Mouse (Mus musculus) myocyte (in vitro differentiated cells): ENCODE data around the gene Slc4a1.

Experiments used
- CEBPB ChIP-seq: IDR thresholded peaks from 2 replicates; pipeline ENCODE4 v1.6.1; 2011; ENCODE audit warnings: mild to moderate bottlenecking, moderate library complexity; ENCODE audit not compliant: poor library complexity, insufficient read depth, severe bottlenecking
- E2F4 ChIP-seq: IDR thresholded peaks from one replicate; pipeline ENCODE4 v1.6.1; 2011; ENCODE audit warnings: mild to moderate bottlenecking, control low read depth, moderate library complexity; ENCODE audit not compliant: insufficient read depth
- MAX ChIP-seq: IDR thresholded peaks from one replicate; pipeline ENCODE4 v1.6.1; 2011; ENCODE audit warnings: low read depth, mild to moderate bottlenecking, control low read depth
- MYOD1 ChIP-seq, 3 experiments: IDR thresholded peaks; one replicate each; pipeline ENCODE4 v1.6.1; 2011; ENCODE audit warnings: control low read depth in 2 of 3, low read depth in 2 of 3, mild to moderate bottlenecking in 2 of 3, moderate library complexity in 1 of 3; ENCODE audit not compliant: insufficient read length in 2 of 3, control insufficient read depth in 1 of 3
- MYOG ChIP-seq, 3 experiments: IDR thresholded peaks; one replicate each; pipeline ENCODE4 v1.6.1; 2011; ENCODE audit warnings: control low read depth in 2 of 3, low read depth in 2 of 3, mild to moderate bottlenecking in 2 of 3; ENCODE audit not compliant: insufficient read length in 2 of 3, control insufficient read depth in 1 of 3, insufficient read depth in 1 of 3
- POLR2A ChIP-seq: IDR thresholded peaks from one replicate; pipeline ENCODE4 v1.6.1; 2011; ENCODE audit warnings: low read depth, mild to moderate bottlenecking, control low read depth, moderate library complexity; ENCODE audit not compliant: insufficient read length
- POLR2AphosphoS2 ChIP-seq: IDR thresholded peaks from one replicate; pipeline ENCODE4 v1.6.1; 2011; ENCODE audit warnings: low read depth, control low read depth; ENCODE audit not compliant: insufficient read length
- SRF ChIP-seq: IDR thresholded peaks from one replicate; pipeline ENCODE4 v1.6.1; 2011; ENCODE audit warnings: low read depth; ENCODE audit not compliant: control insufficient read depth, insufficient read length
- TCF12 ChIP-seq: IDR thresholded peaks from one replicate; pipeline ENCODE4 v1.6.1; 2011; ENCODE audit warnings: mild to moderate bottlenecking, control low read depth; ENCODE audit not compliant: poor library complexity, insufficient read depth, severe bottlenecking
- TCF3 ChIP-seq: IDR thresholded peaks from one replicate; pipeline ENCODE4 v1.6.1; 2011; ENCODE audit warnings: low read depth, control low read depth; ENCODE audit not compliant: insufficient read length
- USF1 ChIP-seq: IDR thresholded peaks from one replicate; pipeline ENCODE4 v1.6.1; 2011; ENCODE audit warnings: low read depth, mild to moderate bottlenecking, control low read depth, moderate library complexity

- TF ChIP-seq POLR2A (no peak), USF1 (no peak), MAX (no peak), TCF12 (no peak), E2F4 (no peak), MYOG (IDR thresholded peaks at IDR 0.05; ENCODE audit: control insufficient read depth in 1 of 3, insufficient read depth in 1 of 3, insufficient read length in 2 of 3, low read depth in 2 of 3) (no peak), POLR2AphosphoS2 (no peak), CEBPB (no peak), MYOD1 (IDR thresholded peaks at IDR 0.05; ENCODE audit: control insufficient read depth in 1 of 3, insufficient read length in 2 of 3, low read depth in 2 of 3) (no peak), TCF3 (no peak), SRF (no peak)
Measured at GRCm38 (mm10) chr11:102409795-102410330, 43.9 kb upstream of the Slc4a1 start.
